Mouse (Mus musculus) ES-Bruce4 (cell line): ENCODE data around the gene Rasa2.

Source experiments
- CTCF ChIP-seq: IDR thresholded peaks from one replicate; pipeline ENCODE4 v1.8.1; 2011; ENCODE audit warnings: low read depth, low read length
- POLR2A ChIP-seq: IDR thresholded peaks from one replicate; pipeline ENCODE4 v1.8.1; 2011; ENCODE audit warnings: low read length; ENCODE audit not compliant: insufficient read depth

DNA sequence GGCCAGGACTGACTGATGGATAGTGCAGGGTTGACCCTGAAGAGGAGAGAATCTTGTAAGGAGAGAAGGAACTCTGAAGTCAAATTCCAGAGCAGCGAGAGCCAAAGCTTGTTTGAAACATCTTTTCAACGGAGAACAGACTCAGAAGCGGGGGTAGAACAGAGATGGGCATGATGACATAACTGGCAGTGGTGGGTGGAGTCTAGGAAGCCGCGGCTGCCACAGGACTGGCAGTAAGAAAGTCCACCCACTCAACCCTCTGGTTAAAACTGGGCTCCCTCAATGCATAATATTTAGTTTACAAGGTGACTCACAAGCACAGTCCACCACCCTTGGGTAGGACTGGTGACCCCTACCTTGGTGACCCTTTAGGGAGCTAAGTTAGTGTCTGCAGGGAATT is 115.7 kb downstream of the Rasa2 start:
- TF ChIP-seq POLR2A (no peak), CTCF (no peak)
